Mouse (Mus musculus): ENCODE measurements at regions not wholly inside any gene's neighbourhood (a gene's known extent, or its start where the extent isn't known, plus 50 kb on each side); places are given as distances from the start of the nearest gene placed in this dataset.

GRCm38 (mm10) chr6:43914741-43915140 lies 248.7 kb upstream of the Tpk1 start:
- H3K4me3 ChIP-seq (ENCODE audit: control insufficient read depth in 1 of 2, insufficient read depth in 1 of 2, low read depth in 2 of 2, low read length in 2 of 2), result no peak overlapping the region
- no peak for TF ChIP-seq NELFE (IDR thresholded peaks at IDR 0.05; ENCODE audit: low read depth, low read length)
- TF ChIP-seq MAFK (IDR thresholded peaks at IDR 0.05; ENCODE audit: borderline replicate concordance, low read depth, low read length), result no peak
- no peak for TF ChIP-seq EP300 (IDR thresholded peaks at IDR 0.05; ENCODE audit: low read depth in 1 of 2, low read length in 2 of 2)
- TF ChIP-seq RAD21 (IDR thresholded peaks at IDR 0.05; ENCODE audit: low read depth, low read length), result no peak
- TF ChIP-seq SIN3A (IDR thresholded peaks at IDR 0.05; ENCODE audit: low read length), result no peak
- H3K27me3 ChIP-seq (ENCODE audit: control insufficient read depth in 1 of 2, insufficient read depth in 2 of 2, low read length in 2 of 2), result no peaks in the 10 kb centered on the region
- no peak overlapping the region for H3K9ac ChIP-seq (ENCODE audit: control insufficient read depth, low read depth, low read length, poor library complexity, severe bottlenecking)
- no peak overlapping the region for H3K27ac ChIP-seq (ENCODE audit: control insufficient read depth, low read depth, low read length)
- no peaks in the 10 kb centered on the region for H3K9me3 ChIP-seq (replicated peaks; ENCODE audit: insufficient read depth, low read length)
- H3K4me1 ChIP-seq (ENCODE audit: control insufficient read depth in 1 of 2, insufficient read depth in 2 of 2, low read length in 2 of 2), result no peaks in the 10 kb centered on the region
- peak; percentile 4 for DNase-seq (ENCODE audit: low read depth, low spot score)
- no peaks in the 10 kb centered on the region for H3K36me3 ChIP-seq (ENCODE audit: control insufficient read depth in 1 of 2, insufficient read depth in 2 of 2, low read length in 2 of 2)
- H3K79me2 ChIP-seq (ENCODE audit: control insufficient read depth, insufficient read depth, low read length, poor library complexity), result no peaks in the 10 kb centered on the region

GRCm38 (mm10) chr6:43885992-43886391 lies 219.9 kb upstream of the Tpk1 start:
- no peaks in the 10 kb centered on the region for H3K79me2 ChIP-seq (ENCODE audit: control insufficient read depth, insufficient read depth, low read length, poor library complexity)
- H3K27ac ChIP-seq (ENCODE audit: control insufficient read depth, low read depth, low read length), result no peak overlapping the region
- H3K36me3 ChIP-seq (ENCODE audit: control insufficient read depth in 1 of 2, insufficient read depth in 2 of 2, low read length in 2 of 2), result no peaks in the 10 kb centered on the region
- no peak for DNase-seq (ENCODE audit: low read depth, low spot score)
- H3K4me3 ChIP-seq (ENCODE audit: control insufficient read depth in 1 of 2, insufficient read depth in 1 of 2, low read depth in 2 of 2, low read length in 2 of 2), result no peak overlapping the region
- TF ChIP-seq GABPA (IDR thresholded peaks at IDR 0.05; ENCODE audit: low read depth, low read length), result no peak
- TF ChIP-seq POLR2A (IDR thresholded peaks at IDR 0.05; ENCODE audit: control insufficient read depth in 1 of 2, insufficient read depth in 1 of 2, low read depth in 1 of 2, low read length in 2 of 2, poor library complexity in 1 of 2), result no peak
- no peak for TF ChIP-seq MYC (IDR thresholded peaks at IDR 0.05; ENCODE audit: low read depth, low read length)
- no peak for TF ChIP-seq ZNF384 (IDR thresholded peaks at IDR 0.05; ENCODE audit: low read depth, low read length)
- TF ChIP-seq JUND (IDR thresholded peaks at IDR 0.05; ENCODE audit: low read depth, low read length), result no peak
- no peak for TF ChIP-seq TBP (IDR thresholded peaks at IDR 0.05; ENCODE audit: low read depth, low read length)
- no peak for TF ChIP-seq MYB (IDR thresholded peaks at IDR 0.05; ENCODE audit: low read depth, low read length)
- no peaks in the 10 kb centered on the region for H3K27me3 ChIP-seq (ENCODE audit: control insufficient read depth in 1 of 2, insufficient read depth in 2 of 2, low read length in 2 of 2)
- H3K4me1 ChIP-seq (ENCODE audit: control insufficient read depth in 1 of 2, insufficient read depth in 2 of 2, low read length in 2 of 2), result no peaks in the 10 kb centered on the region
- no peak overlapping the region for H3K9ac ChIP-seq (ENCODE audit: control insufficient read depth, low read depth, low read length, poor library complexity, severe bottlenecking)
- H3K9me3 ChIP-seq (replicated peaks; ENCODE audit: insufficient read depth, low read length), result no peaks in the 10 kb centered on the region

GRCm38 (mm10) chr6:43876711-43877110 lies 210.6 kb upstream of the Tpk1 start:
- H3K9me3 ChIP-seq (replicated peaks; ENCODE audit: insufficient read depth, low read length), result no peaks in the 10 kb centered on the region
- no peak overlapping the region for H3K27ac ChIP-seq (ENCODE audit: control insufficient read depth, low read depth, low read length)
- H3K36me3 ChIP-seq (ENCODE audit: control insufficient read depth in 1 of 2, insufficient read depth in 2 of 2, low read length in 2 of 2), result no peaks in the 10 kb centered on the region
- no peak overlapping the region for H3K4me3 ChIP-seq (ENCODE audit: control insufficient read depth in 1 of 2, insufficient read depth in 1 of 2, low read depth in 2 of 2, low read length in 2 of 2)
- H3K9ac ChIP-seq (ENCODE audit: control insufficient read depth, low read depth, low read length, poor library complexity, severe bottlenecking), result no peak overlapping the region
- TF ChIP-seq MYC (IDR thresholded peaks at IDR 0.05; ENCODE audit: low read depth, low read length) (no peak), MEF2A (IDR thresholded peaks at IDR 0.05; ENCODE audit: extremely low read depth, insufficient replicate concordance, low read depth, low read length, poor library complexity, severe bottlenecking) (no peak), TBP (IDR thresholded peaks at IDR 0.05; ENCODE audit: low read depth, low read length) (no peak), RCOR1 (IDR thresholded peaks at IDR 0.05; ENCODE audit: low read depth, low read length) (no peak), BHLHE40 (IDR thresholded peaks at IDR 0.05; ENCODE audit: borderline replicate concordance, low read depth, low read length) (no peak), TCF12 (IDR thresholded peaks at IDR 0.05; ENCODE audit: low read depth, low read length) (no peak), ZMIZ1 (IDR thresholded peaks at IDR 0.05; ENCODE audit: low read depth, low read length) (no peak), USF2 (IDR thresholded peaks at IDR 0.05; ENCODE audit: borderline replicate concordance in 1 of 2, insufficient read depth in 1 of 2, low read depth in 1 of 2, low read length in 2 of 2) (no peak), ZC3H11A (IDR thresholded peaks at IDR 0.05; ENCODE audit: low read depth, low read length) (no peak), SMC3 (IDR thresholded peaks at IDR 0.05; ENCODE audit: low read depth, low read length) (no peak), MXI1 (IDR thresholded peaks at IDR 0.05; ENCODE audit: low read depth, low read length) (no peak)
- H3K4me1 ChIP-seq (ENCODE audit: control insufficient read depth in 1 of 2, insufficient read depth in 2 of 2, low read length in 2 of 2), result no peaks in the 10 kb centered on the region
- DNase-seq (ENCODE audit: low read depth, low spot score), result no peak
- H3K79me2 ChIP-seq (ENCODE audit: control insufficient read depth, insufficient read depth, low read length, poor library complexity), result no peaks in the 10 kb centered on the region
- no peaks in the 10 kb centered on the region for H3K27me3 ChIP-seq (ENCODE audit: control insufficient read depth in 1 of 2, insufficient read depth in 2 of 2, low read length in 2 of 2)

Measured in MEL (cell line).